Mouse (Mus musculus): ENCODE measurements around the gene Papolb. TPM values are rescaled to one million over a fixed set of nuclear protein-coding genes. Genes with fewer than 3 reads are reported as not detected.
A peak's percentile ranks its signal among the peaks of the same experiment; 100 is the strongest.

The Papolb gene
- polyA plus RNA-seq, 1 experiment from 2014 or later = 0.12 TPM

DNA sequence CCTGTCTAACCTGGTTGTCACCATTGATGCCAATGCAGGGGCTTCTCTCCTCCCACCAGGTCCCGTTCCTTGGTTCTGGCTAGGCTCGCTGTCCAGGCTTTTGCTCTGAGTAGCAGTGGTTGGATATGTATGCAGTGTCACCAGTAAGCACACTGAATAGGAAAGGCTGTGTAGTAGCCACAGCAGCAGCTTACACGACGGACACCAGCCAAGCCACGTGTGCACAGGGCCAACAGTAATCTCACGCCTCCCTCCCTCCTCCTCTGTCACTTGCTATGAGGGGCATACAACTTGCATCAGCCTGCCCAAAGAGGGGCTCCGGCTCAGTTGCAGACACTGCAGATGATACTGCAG, 19.8 kb downstream of the Papolb start:
- Histone ChIP-seq H3K4me3 (replicated peaks) (no peak overlapping the region), H3K9ac (replicated peaks) (peak overlapping the region; percentile 65), H3K9me3 (no peaks in the 10 kb centered on the region), H3K4me1 (replicated peaks) (peaks cover 21% of the 10 kb centered on the region), H3K36me3 (peaks cover 6% of the 10 kb centered on the region; the same call in 1 of the 2 replicates), H3K27ac (peak overlapping the region; percentile 84), H3K27me3 (no peaks in the 10 kb centered on the region), H3K4me2 (replicated peaks) (no peak overlapping the region)
- peak; percentile 25; the same call in 1 of the 2 replicates for ATAC-seq
- 36% methylated on average over 7 of the region's 7 CpGs for WGBS

DNA sequence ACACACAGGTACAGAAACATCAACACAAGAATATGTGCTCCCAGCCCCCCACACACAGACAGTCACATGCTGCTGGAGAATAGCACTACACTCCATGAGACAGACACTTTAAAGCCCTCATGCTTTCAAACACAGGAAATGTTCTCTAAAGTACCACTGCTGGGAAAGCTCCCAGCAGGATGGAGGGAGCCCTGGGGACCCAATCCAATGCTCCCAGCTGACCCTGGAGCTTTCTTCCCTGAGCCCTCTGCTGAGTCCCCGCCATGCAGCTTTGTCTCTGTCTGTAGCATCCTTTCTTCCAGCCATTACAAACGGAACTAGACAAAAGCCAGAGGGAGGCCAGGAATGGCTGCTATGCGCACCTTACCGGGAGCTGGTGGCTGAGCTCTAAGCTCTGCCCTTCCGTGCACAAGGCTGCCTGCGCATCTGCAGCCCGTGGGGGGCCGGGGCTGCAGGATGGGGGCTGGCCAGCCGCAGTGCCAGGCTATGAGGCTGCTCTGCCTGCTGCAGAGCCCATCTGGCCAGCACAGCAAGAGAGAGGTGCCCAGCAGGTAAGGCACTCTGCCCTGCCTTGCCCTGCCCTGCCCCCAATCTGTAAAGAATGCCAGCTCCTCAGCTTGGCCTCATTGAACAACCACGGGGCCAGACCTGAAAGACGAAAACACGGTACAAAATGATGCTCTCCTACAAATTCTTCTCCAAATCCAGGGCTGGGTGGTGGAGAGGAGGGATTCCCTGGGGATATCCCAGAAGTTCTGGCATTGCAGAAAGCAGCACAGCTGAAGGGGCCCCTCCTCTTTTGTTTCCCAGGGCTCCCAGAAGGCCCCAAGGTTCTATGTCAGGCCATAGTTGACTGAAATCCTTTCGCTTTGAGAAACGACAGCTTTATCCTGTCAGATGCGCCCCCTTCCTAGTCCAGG, 20.5 kb downstream of the Papolb start:
- no peaks in the 10 kb centered on the region for H3K27me3 ChIP-seq
- 5% methylated on average over 15 of the region's 15 CpGs for WGBS
- no peaks in the 10 kb centered on the region for H3K9me3 ChIP-seq
- H3K4me1 ChIP-seq (replicated peaks) = peaks cover 21% of the 10 kb centered on the region
- peak overlapping the region; percentile 25 for H3K4me3 ChIP-seq (replicated peaks)
- H3K9ac ChIP-seq (replicated peaks) = peak overlapping the region; percentile 65
- ATAC-seq = peak; percentile 60
- peak overlapping the region; percentile 49 for H3K4me2 ChIP-seq (replicated peaks)
- H3K27ac ChIP-seq = peak overlapping the region; percentile 84
- peaks cover 6% of the 10 kb centered on the region; the same call in 1 of the 2 replicates for H3K36me3 ChIP-seq

DNA sequence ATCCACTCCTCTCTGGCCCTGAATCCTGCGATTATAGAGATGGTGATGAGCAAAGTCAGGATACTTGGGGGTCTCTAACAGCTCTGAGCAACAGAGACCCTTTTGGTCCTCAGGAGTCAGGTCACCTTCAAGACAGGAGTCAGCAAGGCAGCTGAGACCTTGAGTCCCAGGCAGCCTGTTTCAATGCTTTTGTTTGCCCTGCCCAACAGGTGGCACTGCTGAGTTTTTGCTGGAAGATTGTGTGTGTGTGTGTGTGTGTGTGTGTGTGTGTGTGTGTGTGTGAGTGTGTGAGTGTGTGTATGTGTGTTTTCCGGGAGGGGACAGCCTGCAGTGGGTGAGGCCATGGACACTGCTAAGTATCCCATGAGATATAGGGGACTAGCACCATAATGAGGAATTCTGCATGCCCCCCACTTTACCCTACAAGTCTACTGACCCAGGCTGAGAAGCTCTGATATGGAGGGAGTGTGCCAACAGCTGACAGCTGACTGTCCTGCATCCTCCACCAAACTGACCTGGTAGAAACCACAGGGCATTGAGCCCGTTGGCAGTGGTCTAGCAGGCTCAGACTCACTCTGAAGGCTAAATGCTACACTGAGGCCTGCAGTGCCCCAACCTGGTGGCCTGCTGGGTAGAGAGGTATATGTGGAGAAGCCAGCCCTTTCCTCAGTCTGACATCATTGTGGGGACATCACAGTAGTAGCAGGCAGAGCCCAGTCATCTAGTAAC, 24.0 kb downstream of the Papolb start:
- 92% methylated on average over 3 of the region's 3 CpGs for WGBS
- ATAC-seq = no peak
- no peak overlapping the region for H3K9ac ChIP-seq (replicated peaks)

DNA sequence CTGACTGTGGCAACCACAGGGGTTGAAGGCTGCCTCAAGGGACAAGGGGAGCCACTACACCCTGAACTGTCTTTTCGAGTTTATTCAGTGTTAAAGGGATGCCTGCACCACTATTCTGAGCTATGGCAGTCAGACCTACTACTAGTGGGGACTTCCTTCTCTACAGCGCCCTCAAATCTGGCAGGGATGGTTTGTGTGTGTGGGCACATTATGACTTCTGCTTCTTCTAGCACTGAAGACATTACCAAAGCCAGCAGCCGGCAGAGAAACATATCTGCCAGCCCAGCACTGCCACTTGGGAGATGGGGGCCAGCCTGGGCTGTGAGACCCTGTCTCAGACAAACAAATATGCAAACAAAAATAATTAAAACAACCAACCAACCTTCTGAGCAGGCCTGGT, 25.7 kb downstream of the Papolb start:
- Histone ChIP-seq H3K9ac (replicated peaks) (no peak overlapping the region), H3K36me3 (peaks cover 6% of the 10 kb centered on the region; the same call in 1 of the 2 replicates)
- WGBS = 82% methylated on average over 3 of the region's 3 CpGs

More for the DNA sequence above, 24.0 kb downstream of the Papolb start:
- Histone ChIP-seq H3K4me1 (replicated peaks) (peaks cover 25% of the 10 kb centered on the region), H3K36me3 (peaks cover 6% of the 10 kb centered on the region; the same call in 1 of the 2 replicates), H3K27me3 (no peaks in the 10 kb centered on the region), H3K27ac (no peak overlapping the region), H3K4me2 (replicated peaks) (no peak overlapping the region), H3K4me3 (replicated peaks) (no peak overlapping the region), H3K9me3 (no peaks in the 10 kb centered on the region)

DNA sequence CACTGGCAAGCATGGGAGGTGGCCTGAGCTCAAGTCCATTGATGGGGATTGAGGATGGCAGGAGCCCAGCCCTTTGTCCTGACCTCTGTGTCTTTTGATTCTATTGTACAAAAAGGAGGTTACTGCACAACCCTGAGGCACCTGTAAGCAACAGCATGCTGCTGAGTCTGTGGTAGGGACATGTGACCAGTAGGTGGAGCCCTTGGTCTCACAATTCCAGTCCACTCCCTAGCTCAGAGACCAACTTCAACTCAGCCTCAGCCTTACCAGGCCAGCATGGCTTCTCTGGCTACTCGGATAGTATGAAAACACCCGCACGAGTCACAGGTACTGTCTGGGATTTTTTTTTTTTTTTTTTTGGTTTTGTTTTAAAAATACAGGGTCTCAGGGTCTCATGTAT, 27.5 kb downstream of the Papolb start:
- H3K27ac ChIP-seq = no peak overlapping the region
- 0% methylated on average over 3 of the region's 3 CpGs for WGBS
- no peaks in the 10 kb centered on the region for H3K27me3 ChIP-seq
- no peak overlapping the region for H3K4me3 ChIP-seq (replicated peaks)
- H3K4me2 ChIP-seq (replicated peaks) = no peak overlapping the region
- peak; percentile 89 for ATAC-seq
- peaks cover 6% of the 10 kb centered on the region; the same call in 1 of the 2 replicates for H3K36me3 ChIP-seq
- no peaks in the 10 kb centered on the region for H3K9me3 ChIP-seq
- H3K9ac ChIP-seq (replicated peaks) = 0 out of 2 replicates have a peak overlapping the region, but pooled peaks have one; percentile 19
- H3K4me1 ChIP-seq (replicated peaks) = 0 out of 2 replicates have a peak, but pooled peaks cover 6% of the 10 kb centered on the region

More for the DNA sequence above, 25.7 kb downstream of the Papolb start:
- Histone ChIP-seq H3K4me2 (replicated peaks) (no peak overlapping the region), H3K4me3 (replicated peaks) (no peak overlapping the region), H3K27me3 (no peaks in the 10 kb centered on the region), H3K4me1 (replicated peaks) (peaks cover 14% of the 10 kb centered on the region), H3K27ac (no peak overlapping the region), H3K9me3 (no peaks in the 10 kb centered on the region)
- no peak for ATAC-seq

DNA sequence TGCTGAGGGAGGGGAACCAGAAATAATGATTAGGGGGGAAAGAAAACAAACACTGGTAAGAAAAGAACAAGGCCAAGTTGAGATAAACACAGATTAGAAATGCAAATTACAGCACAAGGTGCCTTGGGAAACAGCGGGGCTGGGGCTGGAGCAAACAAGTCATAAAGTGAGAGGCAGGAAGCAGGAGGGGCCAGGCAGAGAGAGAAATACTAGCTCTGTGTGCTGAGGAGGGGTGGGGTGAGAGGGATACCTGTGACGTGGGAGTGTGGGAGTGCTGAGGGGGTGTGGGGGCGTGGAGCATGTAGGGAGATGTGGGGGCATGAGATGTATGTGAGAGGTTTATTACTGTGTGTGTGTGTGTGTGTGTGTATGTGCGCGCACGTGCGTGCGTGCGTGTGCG, 29.0 kb downstream of the Papolb start:
- Histone ChIP-seq H3K27me3 (no peaks in the 10 kb centered on the region), H3K27ac (no peak overlapping the region), H3K36me3 (no peaks in the 10 kb centered on the region), H3K9ac (replicated peaks) (no peak overlapping the region), H3K4me2 (replicated peaks) (no peak overlapping the region), H3K9me3 (no peaks in the 10 kb centered on the region), H3K4me3 (replicated peaks) (no peak overlapping the region), H3K4me1 (replicated peaks) (0 out of 2 replicates have a peak, but pooled peaks cover 6% of the 10 kb centered on the region)
- ATAC-seq = no peak
- 80% methylated on average over 10 of the region's 10 CpGs for WGBS

DNA sequence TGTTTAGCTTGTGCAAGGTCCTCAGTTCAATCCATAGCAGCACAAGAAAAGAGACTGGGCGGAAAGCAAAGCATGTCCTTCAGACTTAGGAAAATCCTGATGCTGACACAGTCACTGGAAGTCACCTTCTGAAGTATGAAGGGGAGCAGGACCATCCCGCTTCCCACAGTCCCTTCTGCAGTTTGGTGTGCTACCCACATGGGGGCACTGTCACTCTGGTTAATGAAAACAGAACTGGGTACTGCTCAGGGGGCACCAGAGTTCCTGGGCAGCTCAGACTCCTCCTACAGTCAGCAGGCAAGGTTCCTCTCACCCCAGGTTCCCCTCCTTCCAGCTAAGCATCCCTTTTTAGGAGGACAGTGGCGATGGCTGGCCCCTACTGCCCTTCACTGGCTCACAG, 30.9 kb downstream of the Papolb start:
- H3K4me3 ChIP-seq (replicated peaks) = no peak overlapping the region
- H3K27me3 ChIP-seq = no peaks in the 10 kb centered on the region
- no peaks in the 10 kb centered on the region for H3K9me3 ChIP-seq
- peaks cover 10% of the 10 kb centered on the region; the same call in 1 of the 2 replicates for H3K4me1 ChIP-seq (replicated peaks)
- H3K4me2 ChIP-seq (replicated peaks) = no peak overlapping the region
- WGBS = 29% methylated on average over 3 of the region's 3 CpGs
- H3K27ac ChIP-seq = no peak overlapping the region
- no peaks in the 10 kb centered on the region for H3K36me3 ChIP-seq
- no peak for ATAC-seq
- no peak overlapping the region for H3K9ac ChIP-seq (replicated peaks)

DNA sequence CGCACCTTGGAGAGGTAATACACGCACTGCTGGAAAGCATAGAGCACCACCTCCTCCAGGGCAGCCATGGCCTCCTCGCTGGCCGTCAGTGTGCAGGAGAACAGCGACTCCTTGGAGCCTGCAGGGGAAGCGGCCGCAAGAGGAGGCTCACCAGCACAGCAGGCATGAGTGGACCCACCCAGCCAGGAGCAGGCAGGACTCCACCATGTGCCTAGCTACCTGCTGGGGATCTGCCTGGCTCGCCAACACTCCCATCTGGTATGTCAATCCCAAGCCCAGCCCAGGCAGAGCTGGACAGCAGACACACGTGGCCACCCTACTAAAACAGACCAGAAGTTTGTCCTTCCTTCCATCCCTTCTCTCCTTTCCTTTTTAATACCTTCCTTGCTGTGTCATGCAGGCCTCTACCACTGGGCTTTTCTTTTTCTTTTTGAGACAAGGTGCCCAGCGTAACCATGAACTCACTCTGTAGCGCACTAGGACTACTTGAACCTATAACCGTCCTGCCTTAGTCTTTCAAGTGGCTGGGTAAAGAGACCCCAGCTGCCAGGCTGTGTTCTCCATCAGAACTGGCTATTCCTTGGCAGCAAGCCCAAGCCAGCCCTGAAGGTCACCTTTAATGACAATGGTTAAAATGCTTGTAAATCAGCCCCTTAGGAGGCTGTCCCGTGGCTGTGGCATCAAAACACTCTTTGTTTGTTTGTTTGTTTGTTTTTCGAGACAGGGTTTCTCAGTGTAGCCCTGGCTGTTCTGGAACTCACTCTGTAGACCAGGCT, 34.4 kb downstream of the Papolb start:
- Histone ChIP-seq H3K27me3 (no peaks in the 10 kb centered on the region), H3K4me3 (replicated peaks) (no peak overlapping the region), H3K9ac (replicated peaks) (0 out of 2 replicates have a peak overlapping the region, but pooled peaks have one; percentile 16), H3K4me1 (replicated peaks) (peaks cover 6% of the 10 kb centered on the region; the same call in 1 of the 2 replicates), H3K9me3 (no peaks in the 10 kb centered on the region), H3K36me3 (no peaks in the 10 kb centered on the region), H3K27ac (no peak overlapping the region; the same call in 1 of the 2 replicates), H3K4me2 (replicated peaks) (no peak overlapping the region)
- ATAC-seq = no peak
- WGBS = 56% methylated on average over 14 of the region's 14 CpGs

DNA sequence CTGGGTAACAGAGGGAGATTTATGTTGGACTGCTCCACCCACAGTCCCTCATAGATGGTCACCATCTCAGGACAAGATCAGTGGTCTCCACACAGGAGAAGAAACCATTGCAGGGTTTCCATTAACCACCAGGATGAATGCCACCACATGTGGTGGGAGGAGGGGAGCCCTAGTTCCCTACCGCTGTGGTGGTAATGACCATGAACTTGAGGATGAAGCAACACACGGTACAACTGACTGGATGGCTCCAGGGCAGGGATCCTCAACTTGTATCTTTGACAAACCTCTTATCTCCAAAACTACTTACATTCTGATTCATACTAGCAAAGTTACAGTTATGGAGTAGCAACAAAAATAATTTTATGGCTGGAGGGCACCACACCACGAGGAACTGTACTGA, 36.6 kb downstream of the Papolb start:
- no peak for ATAC-seq
- H3K36me3 ChIP-seq = no peaks in the 10 kb centered on the region
- no peaks in the 10 kb centered on the region for H3K27me3 ChIP-seq
- no peaks in the 10 kb centered on the region for H3K9me3 ChIP-seq
- no peak overlapping the region for H3K4me2 ChIP-seq (replicated peaks)
- H3K9ac ChIP-seq (replicated peaks) = no peak overlapping the region
- H3K4me1 ChIP-seq (replicated peaks) = peaks cover 4% of the 10 kb centered on the region; the same call in 1 of the 2 replicates
- no peak overlapping the region for H3K4me3 ChIP-seq (replicated peaks)
- 93% methylated on average over 3 of the region's 3 CpGs for WGBS
- no peak overlapping the region for H3K27ac ChIP-seq

DNA sequence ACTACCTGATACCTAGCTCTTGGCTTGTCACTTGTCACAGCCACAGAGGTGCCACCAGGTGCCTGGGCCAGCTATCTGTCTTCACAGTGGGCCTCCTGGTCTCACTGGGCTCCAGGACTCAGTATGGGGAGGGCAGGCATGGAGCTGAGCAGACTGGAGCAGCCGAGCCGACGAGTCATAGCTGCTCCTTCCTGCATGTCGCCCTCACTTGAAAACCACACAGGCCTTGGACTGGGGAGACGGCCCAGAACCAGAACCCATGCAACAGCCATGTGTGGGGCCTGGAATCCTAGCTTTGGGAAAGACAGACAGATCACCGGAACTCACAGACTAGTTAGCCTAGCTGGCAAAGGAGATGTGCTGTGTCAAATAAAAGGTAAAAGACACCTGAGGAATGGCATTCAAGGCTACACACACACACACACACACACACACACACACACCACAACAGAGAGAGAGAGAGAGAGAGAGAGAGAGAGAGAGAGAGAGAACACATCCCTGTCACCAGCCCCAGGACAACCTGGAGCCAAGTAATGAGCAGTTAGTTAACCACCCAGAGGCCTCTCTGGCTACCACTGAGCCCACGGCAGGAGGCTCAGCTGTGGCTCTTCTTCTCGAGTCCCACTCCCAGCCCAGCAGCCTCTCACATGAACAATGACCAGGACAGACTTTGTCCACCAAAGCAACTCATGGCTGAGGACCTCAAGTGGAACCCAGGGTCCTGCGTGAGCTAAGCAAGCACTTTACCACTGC, 39.7 kb downstream of the Papolb start:
- Histone ChIP-seq H3K9me3 (no peaks in the 10 kb centered on the region), H3K27ac (no peak overlapping the region), H3K4me3 (replicated peaks) (no peak overlapping the region), H3K4me2 (replicated peaks) (no peak overlapping the region), H3K9ac (replicated peaks) (no peak overlapping the region), H3K4me1 (replicated peaks) (peaks cover under 1% of the 10 kb centered on the region; the same call in 1 of the 2 replicates), H3K36me3 (no peaks in the 10 kb centered on the region), H3K27me3 (no peaks in the 10 kb centered on the region)
- ATAC-seq = no peak
- WGBS = 72% methylated on average over 9 of the region's 9 CpGs

DNA sequence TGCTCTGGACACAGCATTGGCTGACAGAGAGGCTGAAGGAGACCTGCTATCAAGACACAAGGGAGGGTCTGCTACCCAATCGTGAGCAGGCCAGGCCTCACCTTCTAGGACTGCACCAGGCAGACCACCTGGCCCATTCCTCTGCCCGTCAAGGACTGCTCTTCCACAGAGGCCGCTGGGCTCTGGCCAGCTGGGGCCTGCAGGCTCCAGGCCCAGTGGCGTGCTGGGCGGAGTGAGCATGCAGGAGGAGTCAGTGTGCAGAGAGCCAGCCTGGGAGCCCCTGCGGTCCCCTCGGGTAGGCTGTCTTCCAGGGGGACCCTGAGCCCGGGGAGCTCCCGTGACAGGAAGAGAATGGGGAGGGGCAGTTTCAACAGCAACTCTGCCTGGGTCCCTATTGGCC, 43.2 kb downstream of the Papolb start:
- peak; percentile 40; the same call in 1 of the 2 replicates for ATAC-seq
- H3K4me3 ChIP-seq (replicated peaks) = no peak overlapping the region
- no peak overlapping the region for H3K4me2 ChIP-seq (replicated peaks)
- H3K4me1 ChIP-seq (replicated peaks) = no peaks in the 10 kb centered on the region
- no peaks in the 10 kb centered on the region for H3K27me3 ChIP-seq
- no peaks in the 10 kb centered on the region for H3K36me3 ChIP-seq
- WGBS = 73% methylated on average over 9 of the region's 9 CpGs
- H3K27ac ChIP-seq = no peak overlapping the region
- no peaks in the 10 kb centered on the region for H3K9me3 ChIP-seq
- no peak overlapping the region for H3K9ac ChIP-seq (replicated peaks)
